Mouse (Mus musculus): ENCODE data around the gene Sema7a.

DNA sequence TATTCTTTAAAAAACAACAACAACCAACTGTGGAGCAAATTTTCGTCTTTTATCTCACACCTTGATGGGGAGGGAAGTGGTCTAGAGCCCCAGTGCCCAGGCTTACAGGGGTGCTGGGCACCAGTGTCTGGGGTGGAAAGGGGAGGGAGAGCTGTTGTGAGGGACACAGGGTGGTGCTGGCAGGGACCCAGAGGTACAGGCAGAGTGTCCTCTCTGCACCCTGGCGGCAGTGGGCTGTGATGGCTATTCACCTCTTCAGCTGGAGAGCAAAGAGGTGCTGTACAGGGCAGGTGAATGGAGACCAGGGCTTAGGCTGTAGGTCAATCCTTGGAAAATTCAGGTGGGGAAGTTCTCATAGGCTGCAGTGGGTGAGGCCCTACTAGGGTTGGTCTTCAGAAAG, 59.8 kb downstream of the Sema7a start:
- TF ChIP-seq EP300 (IDR thresholded peaks at IDR 0.05; ENCODE audit: low read depth in 1 of 2, low read length in 2 of 2) (no peak), POLR2AphosphoS5 (IDR thresholded peaks at IDR 0.05; ENCODE audit: borderline replicate concordance, low read depth, low read length) (no peak), POLR2A (IDR thresholded peaks at IDR 0.05; ENCODE audit: control insufficient read depth in 1 of 2, insufficient read depth in 1 of 2, low read depth in 1 of 2, low read length in 2 of 2, poor library complexity in 1 of 2) (no peak), ZC3H11A (IDR thresholded peaks at IDR 0.05; ENCODE audit: low read depth, low read length) (no peak), CTCF (IDR thresholded peaks at IDR 0.05 in 2 of 3, conservative IDR thresholded peaks at IDR 0.05 in 1 of 3; ENCODE audit: control insufficient read depth in 1 of 3, insufficient read depth in 1 of 3, low read depth in 2 of 3, low read length in 3 of 3, poor library complexity in 1 of 3, severe bottlenecking in 1 of 3) (no peak), MEF2A (IDR thresholded peaks at IDR 0.05; ENCODE audit: extremely low read depth, insufficient replicate concordance, low read depth, low read length, poor library complexity, severe bottlenecking) (no peak), POLR2AphosphoS2 (IDR thresholded peaks at IDR 0.05; ENCODE audit: low read length) (no peak), USF1 (IDR thresholded peaks at IDR 0.05; ENCODE audit: low read depth, low read length) (no peak), ETS1 (IDR thresholded peaks at IDR 0.05; ENCODE audit: low read depth, low read length) (no peak), GATA1 (IDR thresholded peaks at IDR 0.05; ENCODE audit: low read depth, low read length) (no peak), MYC (IDR thresholded peaks at IDR 0.05; ENCODE audit: low read depth, low read length) (no peak), UBTF (IDR thresholded peaks at IDR 0.05; ENCODE audit: borderline replicate concordance, insufficient read depth, low read depth, low read length) (no peak), E2F4 (IDR thresholded peaks at IDR 0.05; ENCODE audit: borderline replicate concordance, low read depth, low read length) (no peak), JUND (IDR thresholded peaks at IDR 0.05; ENCODE audit: low read depth, low read length) (no peak)

All from MEL (cell line).